Mouse (Mus musculus) thymus, adult 2 months (tissue): ENCODE results near the gene Aff3. TPM values are rescaled to one million over a fixed set of nuclear protein-coding genes. Genes with fewer than 3 reads are reported as not detected.

ENCODE experiments used
- DNase-seq: peaks from one replicate; pipeline ENCODE4 v3.0.0; 2021
- H3K27ac ChIP-seq: fragments of 200-500 bp; 2 replicates; pipeline ENCODE4 v1.5.1; 2012; ENCODE audit warnings: low read length, control low read depth; ENCODE audit not compliant: control insufficient read depth, insufficient read depth
- H3K27me3 ChIP-seq: fragments of 200-500 bp; 2 replicates; pipeline ENCODE4 v1.6.1; 2012; ENCODE audit warnings: mild to moderate bottlenecking, low read length, moderate library complexity, mixed read lengths; ENCODE audit not compliant: control insufficient read depth, insufficient read depth
- H3K36me3 ChIP-seq: fragments of 200-500 bp; 2 replicates; pipeline ENCODE4 v1.6.1; 2012; ENCODE audit warnings: mild to moderate bottlenecking, low read length, moderate library complexity; ENCODE audit not compliant: control insufficient read depth, insufficient read depth
- H3K4me1 ChIP-seq: fragments of 200-500 bp; replicated peaks from 2 replicates; pipeline ENCODE4 v1.6.1; 2012; ENCODE audit warnings: low read length; ENCODE audit not compliant: control insufficient read depth, insufficient read depth
- H3K4me3 ChIP-seq: fragments of 200-500 bp; 2 replicates; pipeline ENCODE4 v1.5.1; 2012; ENCODE audit warnings: mild to moderate bottlenecking, low read length, control low read depth, moderate library complexity; ENCODE audit not compliant: control insufficient read depth, insufficient read depth
- CTCF ChIP-seq: fragments of 200-500 bp; IDR thresholded peaks from 2 replicates; pipeline ENCODE4 v1.5.1; 2012; ENCODE audit warnings: mild to moderate bottlenecking, control low read depth, low read length, moderate library complexity, borderline replicate concordance; ENCODE audit not compliant: control insufficient read depth, poor library complexity, insufficient read depth; ENCODE audit errors: extremely low read depth
- POLR2A ChIP-seq: fragments of 200-500 bp; IDR thresholded peaks from 2 replicates; pipeline ENCODE4 v1.6.1; 2012; ENCODE audit warnings: mild to moderate bottlenecking, low read length, control low read depth, moderate library complexity; ENCODE audit not compliant: control insufficient read depth, poor library complexity, insufficient read depth; ENCODE audit errors: extremely low read depth
- WGBS: fragments of 180-500 bp; shearing (Covaris S2); methylation state at CpG from one replicate; pipeline ENCODE4 v1.1.7; 2018; 5-methylcytosine and 5-hydroxymethylcytosine counted together
- polyA plus RNA-seq: library from polyadenylated mRNA; depleted of rRNA; stranded (reverse); fragments of >200 nt; gene quantifications from 2 replicates; pipeline ENCODE4 v1.2.3, GENCODE M21; 2012

The Aff3 gene
- polyA plus RNA-seq, 1 experiment: 39.6 TPM

- 95% methylated on average over 3 of the region's 3 CpGs for WGBS
- TF ChIP-seq CTCF (no peak), POLR2A (no peak)
These were observed 286.8 kb downstream of the Aff3 start for GRCm38 (mm10) chr1:38377930-38378329.

GRCm38 (mm10) chr1:38369166-38369565, 295.6 kb downstream of the Aff3 start:
- no peak for DNase-seq
- no peak for TF ChIP-seq POLR2A
- WGBS: 96% methylated on average over 8 of the region's 8 CpGs

More at GRCm38 (mm10) chr1:38377930-38378329, 286.8 kb downstream of the Aff3 start:
- no peak overlapping the region for H3K27ac ChIP-seq
- no peak overlapping the region for H3K4me3 ChIP-seq
- no peak for DNase-seq
- H3K4me1 ChIP-seq: no peaks in the 10 kb centered on the region
- H3K36me3 ChIP-seq: no peaks in the 10 kb centered on the region
- no peaks in the 10 kb centered on the region for H3K27me3 ChIP-seq

GRCm38 (mm10) chr1:38368081-38368689, 296.6 kb downstream of the Aff3 start:
- TF ChIP-seq POLR2A (no peak), CTCF (no peak)
- 93% methylated on average over 6 of the region's 6 CpGs for WGBS
- H3K4me1 ChIP-seq: peaks cover 3% of the 10 kb centered on the region; the same call in 1 of the 2 replicates
- H3K4me3 ChIP-seq: no peak overlapping the region
- no peaks in the 10 kb centered on the region for H3K36me3 ChIP-seq
- no peak for DNase-seq
- H3K27ac ChIP-seq: no peak overlapping the region
- H3K27me3 ChIP-seq: no peaks in the 10 kb centered on the region

More at GRCm38 (mm10) chr1:38369166-38369565, 295.6 kb downstream of the Aff3 start:
- Histone ChIP-seq H3K4me1 (no peaks in the 10 kb centered on the region; the same call in 1 of the 2 replicates), H3K27me3 (no peaks in the 10 kb centered on the region), H3K27ac (no peak overlapping the region), H3K4me3 (no peak overlapping the region), H3K36me3 (no peaks in the 10 kb centered on the region)

GRCm38 (mm10) chr1:38367404-38368080, 297.2 kb downstream of the Aff3 start:
- H3K27me3 ChIP-seq: no peaks in the 10 kb centered on the region
- TF ChIP-seq CTCF (no peak), POLR2A (no peak)
- no peak overlapping the region for H3K4me3 ChIP-seq
- H3K4me1 ChIP-seq: peaks cover 3% of the 10 kb centered on the region; the same call in 1 of the 2 replicates
- H3K27ac ChIP-seq: no peak overlapping the region
- WGBS: 98% methylated on average over 14 of the region's 14 CpGs
- DNase-seq: no peak
- H3K36me3 ChIP-seq: no peaks in the 10 kb centered on the region

- DNase-seq: no peak
- no peaks in the 10 kb centered on the region for H3K27me3 ChIP-seq
- WGBS: 98% methylated on average over 2 of the region's 2 CpGs
- H3K4me3 ChIP-seq: no peak overlapping the region
- no peak overlapping the region for H3K27ac ChIP-seq
- TF ChIP-seq POLR2A (no peak), CTCF (no peak)
- H3K4me1 ChIP-seq: peaks cover 6% of the 10 kb centered on the region; the same call in 1 of the 2 replicates
- no peaks in the 10 kb centered on the region for H3K36me3 ChIP-seq
These were observed 300.9 kb downstream of the Aff3 start for GRCm38 (mm10) chr1:38363856-38364255.

- Histone ChIP-seq H3K27ac (no peak overlapping the region), H3K27me3 (no peaks in the 10 kb centered on the region), H3K4me3 (no peak overlapping the region), H3K36me3 (no peaks in the 10 kb centered on the region), H3K4me1 (peaks cover 9% of the 10 kb centered on the region; the same call in 1 of the 2 replicates)
- no peak for DNase-seq
- TF ChIP-seq POLR2A: no peak
- 93% methylated on average over 3 of the region's 3 CpGs for WGBS
These were observed 302.5 kb downstream of the Aff3 start for GRCm38 (mm10) chr1:38362275-38362674.
